Comparison of ENCODE assay signal across 22 mouse cellular contexts in the genomic region with DNA sequence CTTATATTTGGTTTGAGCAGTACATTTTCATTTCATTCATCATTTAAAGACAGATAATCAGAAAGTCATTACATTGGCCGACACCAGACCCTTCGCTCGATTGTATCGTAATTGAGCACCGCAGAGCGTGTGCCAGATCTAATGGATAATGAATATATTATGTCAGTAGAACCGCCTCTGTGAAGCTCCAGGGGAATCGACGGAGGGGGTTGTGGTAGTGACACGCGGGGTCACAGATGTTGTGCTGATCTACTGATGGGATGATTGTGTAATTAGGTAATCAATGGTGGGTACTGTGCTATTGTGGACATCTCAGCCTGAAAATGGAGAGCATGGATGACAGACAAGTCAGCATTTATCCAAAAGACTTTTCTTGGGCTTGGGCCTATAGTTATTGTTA.
DNase-seq lines count a peak whose midpoint lies in the region; ATAC-seq and TF ChIP-seq lines count a peak whose summit lies in the region.
"Had no signal": no experiment of that assay in that cellular context is flagged by ENCODE, and none has a peak within 500 bp of the region (broad histone marks: within the 10 kb centered on the region; RNA-seq: fewer than 3 reads in every experiment).

No protein-coding gene starts in this region.

- 72% methylated on average over 11 of the region's 11 CpGs for WGBS in hindbrain, embryonic 10.5 days
- 47% methylated on average over 11 of the region's 11 CpGs for WGBS in hindbrain, postnatal 0 days
- 67% methylated on average over 11 of the region's 11 CpGs for WGBS in forebrain, embryonic 14.5 days
- WGBS in midbrain, embryonic 14.5 days, result 47% methylated on average over 11 of the region's 11 CpGs

- H3K4me2 ChIP-seq in hindbrain, postnatal 0 days (ENCODE audit: low read depth, low read length), result no peak overlapping the region
- H3K4me2 ChIP-seq in forebrain, embryonic 14.5 days (ENCODE audit: low read length), result no peak overlapping the region
- H3K4me2 ChIP-seq in midbrain, embryonic 14.5 days (ENCODE audit: low read length), result no peak overlapping the region
- H3K4me2 ChIP-seq: heart, embryonic 11.5 days had no signal

- no peak overlapping the region for H3K27ac ChIP-seq in hindbrain, embryonic 10.5 days
- no peak overlapping the region for H3K27ac ChIP-seq in hindbrain, postnatal 0 days
- H3K27ac ChIP-seq in forebrain, embryonic 14.5 days (ENCODE audit: low read depth, low read length), result no peak overlapping the region
- H3K27ac ChIP-seq in midbrain, embryonic 14.5 days (replicated peaks; ENCODE audit: low read depth, low read length), result no peak overlapping the region

- H3K9ac ChIP-seq in hindbrain, postnatal 0 days (replicated peaks; ENCODE audit: low read length), result no peak overlapping the region
- no peak overlapping the region for H3K9ac ChIP-seq in forebrain, embryonic 14.5 days (ENCODE audit: low read length)
- H3K9ac ChIP-seq in midbrain, embryonic 14.5 days (replicated peaks; ENCODE audit: low read length), result no peak overlapping the region

- H3K4me3 ChIP-seq in hindbrain, embryonic 10.5 days, result no peak overlapping the region
- no peak overlapping the region for H3K4me3 ChIP-seq in hindbrain, postnatal 0 days (ENCODE audit: low read length)
- H3K4me3 ChIP-seq in forebrain, embryonic 14.5 days (ENCODE audit: low read depth, low read length), result no peak overlapping the region
- no peak overlapping the region for H3K4me3 ChIP-seq in midbrain, embryonic 14.5 days (replicated peaks; ENCODE audit: low read depth, low read length)
- H3K4me3 ChIP-seq: megakaryocyte, embryonic 14.5 days had no signal

- no peaks in the 10 kb centered on the region for H3K27me3 ChIP-seq in hindbrain, embryonic 10.5 days (ENCODE audit: insufficient read depth, poor library complexity, severe bottlenecking)
- no peaks in the 10 kb centered on the region for H3K27me3 ChIP-seq in hindbrain, postnatal 0 days (ENCODE audit: insufficient read depth, low read length)
- H3K27me3 ChIP-seq in forebrain, embryonic 14.5 days (replicated peaks; ENCODE audit: control insufficient read depth, insufficient read depth, low read length), result no peaks in the 10 kb centered on the region
- H3K27me3 ChIP-seq in midbrain, embryonic 14.5 days (ENCODE audit: control insufficient read depth, insufficient read depth, low read length), result no peaks in the 10 kb centered on the region
- H3K27me3 ChIP-seq: megakaryocyte, embryonic 14.5 days had no signal

- intact Hi-C loops in heart, postnatal 14 days (cut with DNase I), result no loop called here

- TF ChIP-seq CTCF in hindbrain, postnatal 0 days (IDR thresholded peaks at IDR 0.05; ENCODE audit: low read depth), result no peak
- TF ChIP-seq CTCF in brain, embryonic 14.5 days (IDR thresholded peaks at IDR 0.05; ENCODE audit: borderline replicate concordance, extremely low read depth, insufficient read depth, insufficient read length), result no peak

- H3K4me1 ChIP-seq in hindbrain, embryonic 10.5 days (replicated peaks), result no peaks in the 10 kb centered on the region
- H3K4me1 ChIP-seq in hindbrain, postnatal 0 days (ENCODE audit: insufficient read depth, low read length), result no peaks in the 10 kb centered on the region
- H3K4me1 ChIP-seq in forebrain, embryonic 14.5 days (ENCODE audit: control insufficient read depth, insufficient read depth, low read length), result no peaks in the 10 kb centered on the region
- H3K4me1 ChIP-seq in midbrain, embryonic 14.5 days (ENCODE audit: control insufficient read depth, insufficient read depth, low read length), result no peaks in the 10 kb centered on the region
- H3K4me1 ChIP-seq: megakaryocyte, embryonic 14.5 days had no signal

- H3K36me3 ChIP-seq in hindbrain, embryonic 10.5 days, result no peaks in the 10 kb centered on the region
- no peaks in the 10 kb centered on the region for H3K36me3 ChIP-seq in hindbrain, postnatal 0 days (ENCODE audit: insufficient read depth, low read length)
- H3K36me3 ChIP-seq in forebrain, embryonic 14.5 days (ENCODE audit: control insufficient read depth, insufficient read depth, low read length), result no peaks in the 10 kb centered on the region
- no peaks in the 10 kb centered on the region for H3K36me3 ChIP-seq in midbrain, embryonic 14.5 days (ENCODE audit: control insufficient read depth, insufficient read depth, low read length)

- DNase-seq in hindbrain, embryonic 10.5 days (ENCODE audit: low spot score), result peak; percentile 9
- no peak for DNase-seq in hindbrain, postnatal 0 days (ENCODE audit: low spot score)
- peak; percentile 57 for DNase-seq in brain, embryonic 14.5 days (ENCODE audit: low read depth)
- DNase-seq in forebrain, embryonic 14.5 days (ENCODE audit: low spot score), result peak; percentile 21
- DNase-seq in midbrain, embryonic 14.5 days, result peak; percentile 41
- no peak for DNase-seq in urinary bladder, postnatal 14 days (ENCODE audit: low spot score)
- no peak for DNase-seq in heart, postnatal 14 days
- DNase-seq: adrenal gland, adult 2 months; cerebellum, adult 9-11 months; heart, postnatal 10 days; kidney, adult 8-10 months; kidney, postnatal 25 days; left cerebral cortex, postnatal 4 days; liver; lung, adult 18-20 months; lung, postnatal 14 days; right cerebral cortex, postnatal 14 days; spleen, adult 18-20 months; thymus, postnatal 25 days had no signal

- no peaks in the 10 kb centered on the region for H3K9me3 ChIP-seq in hindbrain, embryonic 10.5 days
- no peaks in the 10 kb centered on the region for H3K9me3 ChIP-seq in hindbrain, postnatal 0 days (ENCODE audit: low read length)
- H3K9me3 ChIP-seq in forebrain, embryonic 14.5 days (replicated peaks; ENCODE audit: control insufficient read depth, low read length), result no peaks in the 10 kb centered on the region
- H3K9me3 ChIP-seq in midbrain, embryonic 14.5 days (ENCODE audit: control insufficient read depth, low read length), result no peaks in the 10 kb centered on the region
- H3K9me3 ChIP-seq: megakaryocyte, embryonic 14.5 days had no signal

- ATAC-seq in hindbrain, postnatal 0 days, result no peak
- ATAC-seq in forebrain, embryonic 14.5 days, result no peak
- ATAC-seq in midbrain, embryonic 14.5 days (ENCODE audit: low FRiP score, low TSS enrichment), result 0 out of 2 replicates have a peak, but pooled peaks have one; percentile 34
- ATAC-seq: inflammation-experienced regulatory T-cells, adult 6 months had no signal

- TF ChIP-seq POLR2A in brain, embryonic 14.5 days (IDR thresholded peaks at IDR 0.05; ENCODE audit: borderline replicate concordance, extremely low read depth, insufficient read depth, insufficient read length, poor library complexity, severe bottlenecking), result no peak

Comparison
In these comparisons a context has a peak if more than half of its experiments do, and no peak if none do; other contexts are left out.
1. DNase-seq: peak in hindbrain, embryonic 10.5 days (single experiment), brain, embryonic 14.5 days (single experiment), forebrain, embryonic 14.5 days (single experiment) and midbrain, embryonic 14.5 days (single experiment); none in hindbrain, postnatal 0 days (single experiment), urinary bladder, postnatal 14 days (single experiment) and heart, postnatal 14 days (0 of 2).